Mouse (Mus musculus): ENCODE measurements around the gene Svs5.

Svs5 gene

DNA sequence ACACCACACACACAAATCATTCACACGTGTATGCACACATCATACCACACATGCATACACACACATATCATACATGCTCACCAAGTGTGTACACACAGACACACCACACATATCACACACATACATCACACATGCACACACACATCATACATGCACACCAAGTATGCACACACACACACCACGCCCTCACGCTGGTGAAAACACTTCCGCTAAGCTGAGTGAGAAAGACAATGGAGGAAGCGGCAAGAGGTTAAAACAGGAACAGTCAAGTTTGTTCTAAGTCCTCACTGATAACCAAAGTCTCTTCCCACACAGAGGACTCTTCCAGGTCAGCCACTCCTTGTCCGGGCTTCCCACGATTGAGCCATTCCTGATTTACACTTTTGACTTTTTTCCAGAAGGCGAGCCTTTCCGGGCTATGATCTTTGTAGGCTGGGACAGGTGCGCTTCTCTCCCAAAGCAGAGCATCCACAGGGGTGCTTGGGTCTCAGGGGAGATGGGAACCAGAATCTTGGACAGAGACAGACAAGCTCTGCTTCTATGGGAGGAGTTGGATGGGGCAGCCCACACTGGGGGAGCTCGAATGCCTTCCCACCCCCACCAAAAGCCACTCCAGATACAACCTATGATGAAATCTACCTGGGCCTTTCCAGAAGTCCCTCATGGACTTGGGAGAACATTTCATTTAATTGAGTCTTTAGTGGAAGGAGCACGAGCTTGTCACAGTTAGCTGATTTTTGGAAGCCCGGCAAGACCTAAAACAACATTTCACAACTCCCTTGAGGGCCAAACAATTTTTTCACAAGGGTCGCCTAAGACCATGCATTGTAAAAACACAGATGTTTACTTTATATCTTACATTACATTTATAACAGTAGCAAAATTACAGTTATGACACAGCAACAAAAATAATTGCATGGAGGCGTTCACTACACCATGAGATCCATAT, 45.2 kb downstream of the Svs5 start:
- no peak for DNase-seq (ENCODE audit: low read depth)

- no peak for DNase-seq (ENCODE audit: low read depth)
Measured at GRCm38 (mm10) chr2:164381726-164382125, 49.2 kb downstream of the Svs5 start.

DNA sequence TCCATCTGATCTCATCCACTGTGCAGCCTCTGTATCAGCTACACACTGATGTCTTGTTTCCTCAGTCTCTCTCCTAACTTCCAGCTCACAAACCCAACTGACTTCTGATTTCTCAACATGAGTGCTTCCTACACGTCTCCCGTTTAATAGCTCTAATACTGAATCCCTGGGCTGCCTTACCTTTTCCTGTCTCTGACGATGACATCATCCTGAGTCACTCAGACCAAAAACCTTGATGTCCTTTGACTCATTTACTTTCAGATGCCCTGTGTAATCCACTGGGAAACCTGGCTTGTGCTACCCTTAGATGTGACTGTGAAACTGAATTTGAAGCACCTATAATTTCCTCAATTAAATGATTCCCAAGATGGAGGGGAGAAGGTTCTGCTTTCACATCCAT, 50.4 kb downstream of the Svs5 start:
- no peak for DNase-seq (ENCODE audit: low read depth)

Data from c-Kit-positive CD71-positive TER-119-negative erythroid progenitor cells, embryonic 14.5 days (primary cell).